Mouse (Mus musculus) brain, embryonic 14.5 days (tissue): ENCODE measurements around the gene Camk2d.

Experiments
- CTCF ChIP-seq: fragments of 200-500 bp; IDR thresholded peaks from 2 replicates; pipeline ENCODE4 v1.5.1; 2012; ENCODE audit warnings: inconsistent platforms, mild to moderate bottlenecking, moderate library complexity, borderline replicate concordance; ENCODE audit not compliant: insufficient read depth, insufficient read length; ENCODE audit errors: extremely low read depth
- POLR2A ChIP-seq: fragments of 200-500 bp; IDR thresholded peaks from 2 replicates; pipeline ENCODE4 v1.6.1; 2012; ENCODE audit warnings: mild to moderate bottlenecking, inconsistent platforms, borderline replicate concordance; ENCODE audit not compliant: poor library complexity, insufficient read depth, insufficient read length, severe bottlenecking; ENCODE audit errors: extremely low read depth

DNA sequence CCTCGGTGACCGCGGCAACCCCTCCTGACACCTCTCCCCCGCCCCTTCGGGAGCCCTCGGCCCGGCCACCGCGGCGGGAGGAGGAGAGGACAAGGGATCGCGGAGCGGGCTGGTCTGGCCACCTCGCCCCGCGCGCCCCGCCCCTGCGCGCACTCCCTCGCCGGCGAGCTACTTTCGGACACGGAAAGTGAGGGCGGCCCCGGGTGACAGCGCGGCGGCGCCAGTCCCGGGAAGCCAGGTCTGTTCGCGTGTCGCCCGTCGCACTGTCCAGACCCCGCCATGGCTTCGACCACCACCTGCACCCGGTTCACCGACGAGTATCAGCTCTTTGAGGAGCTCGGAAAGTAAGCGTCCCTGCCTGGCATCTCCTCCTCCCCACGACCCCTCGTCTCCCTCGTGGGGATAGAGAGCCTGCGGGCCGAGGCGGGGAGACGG, 1.1 kb downstream of the Camk2d start:
- TF ChIP-seq CTCF (no peak), POLR2A (no peak)
